Mouse (Mus musculus) right cerebral cortex, postnatal 36 days (tissue): Measurements from ENCODE around the gene Smim22.
A peak's percentile ranks its signal among the peaks of the same experiment; 100 is the strongest.

Experiments
- DNase-seq, 2 experiments: peaks; one replicate each; pipeline ENCODE4 v3.0.0; 2022; ENCODE audit warnings: low spot score in 2 of 2, mixed read lengths in 1 of 2

Gene Smim22

DNA sequence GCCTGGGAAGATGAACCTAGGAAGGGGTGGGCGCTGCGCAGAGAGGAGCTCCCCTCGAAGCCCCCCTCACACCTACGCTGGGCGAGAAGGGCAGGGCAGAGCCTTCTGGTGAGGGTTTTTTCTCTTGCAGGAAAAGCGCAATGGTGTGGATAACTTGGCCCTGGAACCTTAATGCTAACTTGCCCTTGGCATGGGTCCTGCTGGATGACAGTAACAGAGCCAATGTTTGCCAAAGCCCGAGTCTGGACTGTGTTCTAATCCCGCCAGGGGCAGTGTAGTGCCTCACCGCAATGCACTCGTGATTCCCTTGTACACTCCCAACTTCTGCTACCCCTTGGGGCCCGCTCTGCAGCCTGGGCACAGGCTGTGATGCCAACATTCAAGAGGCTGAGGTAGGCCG lies 988 bp downstream of the Smim22 start:
- no peak for DNase-seq

DNA sequence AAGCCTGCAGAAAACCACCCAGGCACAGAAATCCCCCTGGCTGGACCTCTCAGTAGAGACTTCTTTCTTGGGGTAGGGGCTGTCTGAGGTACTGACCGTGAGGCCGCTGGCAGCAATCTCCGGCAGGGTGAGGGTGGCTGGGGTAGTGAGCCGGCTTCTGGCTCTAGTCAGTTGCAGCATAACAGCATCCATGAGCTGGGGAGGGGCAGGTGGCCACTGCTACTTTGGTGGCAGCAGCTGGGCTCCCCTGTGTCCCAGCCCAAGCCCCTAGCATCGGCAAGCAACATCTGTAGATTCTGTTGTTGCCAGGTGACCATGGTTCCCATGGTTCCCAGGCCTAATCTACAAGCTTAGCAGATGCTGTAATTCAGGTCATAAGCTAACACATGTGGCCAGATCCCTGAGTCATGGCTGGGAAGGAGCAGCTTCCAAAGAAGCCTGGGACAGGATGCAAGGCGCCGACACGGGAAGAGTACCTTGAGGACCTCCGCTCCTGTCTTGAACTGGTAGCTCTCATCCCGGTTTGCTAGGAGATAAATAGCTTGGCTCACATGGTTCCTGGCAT lies 3.4 kb downstream of the Smim22 start:
- no peak for DNase-seq

GRCm38 (mm10) chr16:5011285-5011684 lies 4.2 kb downstream of the Smim22 start:
- DNase-seq, result no peak

DNA sequence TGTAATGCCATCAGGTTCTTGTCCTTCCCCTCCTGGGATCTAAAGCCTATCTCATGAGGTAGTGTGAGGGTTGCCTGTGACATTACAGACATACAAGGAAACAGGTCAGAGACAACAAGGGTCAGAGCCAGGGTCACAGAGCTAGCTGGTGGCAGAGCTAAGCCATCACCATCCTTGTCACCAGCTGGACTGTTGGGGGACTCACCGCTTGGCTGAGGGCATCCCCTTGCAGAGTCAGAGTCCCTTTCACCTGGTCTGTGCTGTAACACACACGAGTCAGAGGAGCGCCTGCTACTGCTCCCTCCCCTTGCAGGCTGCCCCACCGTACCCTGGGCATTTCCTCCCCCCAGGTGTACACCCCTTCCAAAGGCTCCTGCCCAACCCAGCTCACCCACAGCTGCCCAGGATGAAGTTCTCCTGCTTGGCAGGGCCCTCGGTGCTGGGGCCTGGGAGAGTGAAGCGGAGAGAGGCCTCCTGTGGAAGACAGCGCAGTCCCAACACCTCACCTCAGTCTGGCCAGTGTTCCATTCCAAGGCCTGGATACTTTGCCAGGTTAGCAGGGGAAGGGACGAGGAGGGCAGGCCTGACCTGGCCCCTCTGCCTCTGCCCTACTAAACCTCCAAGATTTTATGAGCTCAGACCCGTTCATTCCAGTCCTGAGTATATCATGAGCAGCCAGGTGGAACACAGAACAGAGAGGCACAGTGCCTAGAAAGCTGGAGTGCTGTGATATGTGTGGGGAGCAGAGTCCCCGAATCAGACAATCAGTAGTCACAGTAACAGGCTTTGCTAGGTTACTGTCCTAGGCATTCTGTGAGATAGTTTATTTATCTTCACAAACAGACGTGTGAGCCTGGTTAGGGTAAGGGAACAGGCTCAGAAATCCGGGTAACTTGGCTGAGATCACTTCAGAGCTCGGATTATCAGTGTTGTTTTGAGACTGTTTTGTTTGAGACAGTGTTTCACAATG lies 5.2 kb downstream of the Smim22 start:
- DNase-seq, result no peak

- peak; percentile 99 to 100 for DNase-seq
Measured at GRCm38 (mm10) chr16:5013054-5013838, 6.2 kb downstream of the Smim22 start, which contains the start of gene Rogdi. Gene Rogdi, minus strand, starts transcription at chr16:5013553.

- DNase-seq, result no peak
Measured at GRCm38 (mm10) chr16:5014578-5014977, 7.5 kb downstream of the Smim22 start.

GRCm38 (mm10) chr16:5024021-5024420 lies 16.9 kb downstream of the Smim22 start:
- DNase-seq, result no peak

- DNase-seq, result no peak
Measured at GRCm38 (mm10) chr16:5029847-5030246, 22.8 kb downstream of the Smim22 start.

GRCm38 (mm10) chr16:5035591-5035990 lies 28.5 kb downstream of the Smim22 start:
- DNase-seq, result no peak

GRCm38 (mm10) chr16:5036649-5037234 lies 29.7 kb downstream of the Smim22 start:
- no peak for DNase-seq

GRCm38 (mm10) chr16:5045322-5045721 lies 38.2 kb downstream of the Smim22 start:
- no peak for DNase-seq

GRCm38 (mm10) chr16:5049182-5049773 lies 42.2 kb downstream of the Smim22 start:
- no peak for DNase-seq

- peak; percentile 99 to 100 for DNase-seq
Measured at GRCm38 (mm10) chr16:5049774-5050234, 42.7 kb downstream of the Smim22 start, which contains the start of the genes Glyr1 and Ubn1. Gene Glyr1, minus strand, starts transcription at chr16:5049863. Gene Ubn1, plus strand, starts transcription at chr16:5050057.

DNA sequence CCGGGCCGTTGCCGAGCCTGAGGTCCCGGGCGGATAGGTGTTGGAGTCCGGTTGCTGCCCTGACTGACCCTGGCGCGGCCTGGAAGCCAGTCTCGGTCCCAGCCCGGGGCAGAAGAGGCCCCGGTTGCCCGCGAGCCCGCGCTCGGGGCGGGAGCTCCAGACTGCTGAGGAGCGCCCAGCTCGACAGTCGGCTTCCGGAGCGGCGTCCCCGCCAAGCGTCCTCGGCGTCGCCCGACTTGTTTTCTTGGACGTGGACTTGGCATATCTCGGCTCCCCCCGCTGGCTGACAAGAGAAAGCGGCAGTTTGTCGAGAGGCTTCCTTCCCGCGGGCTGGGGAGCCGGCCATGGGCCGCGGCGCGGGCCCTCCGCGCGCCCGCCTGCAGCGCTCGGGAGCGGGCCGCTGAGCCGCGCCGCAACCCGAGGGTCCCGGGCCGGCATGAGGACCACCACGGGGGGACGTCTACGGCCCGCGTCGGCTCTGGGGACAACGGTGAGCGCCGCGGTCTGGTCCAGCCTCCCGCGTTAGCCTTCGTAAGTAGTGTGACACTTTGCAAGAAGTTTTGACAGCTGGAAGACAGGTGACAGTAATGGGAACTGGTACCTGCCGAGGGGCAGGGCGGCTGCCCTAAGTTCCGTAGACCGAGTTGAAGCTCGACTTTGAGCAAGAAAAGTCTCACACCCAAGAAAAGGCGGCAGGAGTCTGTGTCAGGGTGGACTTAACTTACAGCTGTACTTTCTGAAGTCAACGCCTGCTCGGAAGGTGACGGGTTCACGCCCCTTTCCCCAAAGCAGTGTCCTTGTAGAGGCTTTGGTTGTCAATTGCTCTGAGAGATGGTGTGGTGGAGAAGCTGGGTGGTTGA lies 43.4 kb downstream of the Smim22 start:
- peak; percentile 63 to 68 for DNase-seq
